Mouse (Mus musculus) ES-E14 (cell line): ENCODE data around the gene 1700010I14Rik. TPM values are rescaled to one million over a fixed set of nuclear protein-coding genes. Genes with fewer than 3 reads are reported as not detected.
A peak's percentile ranks its signal among the peaks of the same experiment; 100 is the strongest.

Experiments
- DNase-seq: peaks from one replicate; pipeline ENCODE4 v3.0.0-alpha.2; 2013; ENCODE audit warnings: low read depth, low spot score
- H3K27ac ChIP-seq: 2 replicates; pipeline ENCODE4 v1.5.1; 2012; ENCODE audit warnings: low read depth, mild to moderate bottlenecking, low read length, moderate library complexity, mixed read lengths; ENCODE audit not compliant: poor library complexity, insufficient read depth, severe bottlenecking
- H3K36me3 ChIP-seq: 2 replicates; pipeline ENCODE4 v1.6.1; 2012; ENCODE audit warnings: mild to moderate bottlenecking, low read length, moderate library complexity, mixed read lengths; ENCODE audit not compliant: control insufficient read depth, poor library complexity, insufficient read depth, severe bottlenecking
- H3K4me1 ChIP-seq, 2 experiments: fragments of 150-350 bp in 1 of 2; sonication (generic) in 1 of 2; 2 replicates each; pipeline ENCODE4 v1.6.1; 2012; ENCODE audit warnings: low read length in 2 of 2, mild to moderate bottlenecking in 1 of 2, mixed read lengths in 1 of 2; ENCODE audit not compliant: control insufficient read depth in 2 of 2, insufficient read depth in 2 of 2, poor library complexity in 1 of 2
- H3K4me3 ChIP-seq, 2 experiments: fragments of 150-350 bp in 1 of 2; sonication (generic) in 1 of 2; 2 replicates each; pipeline ENCODE4 v1.5.1; 2012; ENCODE audit warnings: low read length in 2 of 2, low read depth in 1 of 2, mild to moderate bottlenecking in 1 of 2, mixed read lengths in 1 of 2; ENCODE audit not compliant: insufficient read depth in 1 of 2, poor library complexity in 1 of 2, severe bottlenecking in 1 of 2
- H3K9ac ChIP-seq: 2 replicates; pipeline ENCODE4 v1.6.1; 2012; ENCODE audit warnings: low read depth, mild to moderate bottlenecking, low read length, mixed read lengths; ENCODE audit not compliant: poor library complexity, insufficient read depth, severe bottlenecking
- H3K9me3 ChIP-seq: fragments of 150-350 bp; sonication (generic); 2 replicates; pipeline ENCODE4 v1.6.1; 2012; ENCODE audit warnings: low read depth, mild to moderate bottlenecking, low read length; ENCODE audit not compliant: control insufficient read depth, insufficient read depth
- CHD2 ChIP-seq: IDR thresholded peaks from 2 replicates; pipeline ENCODE4 v1.6.1; 2014; ENCODE audit warnings: mild to moderate bottlenecking, low read depth, low read length, inconsistent platforms
- HCFC1 ChIP-seq: IDR thresholded peaks from 2 replicates; pipeline ENCODE4 v1.6.1; 2012; ENCODE audit warnings: low read length, inconsistent platforms, borderline replicate concordance; ENCODE audit not compliant: insufficient read depth
- MAFK ChIP-seq: IDR thresholded peaks from 2 replicates; pipeline ENCODE4 v1.6.1; 2014; ENCODE audit warnings: mild to moderate bottlenecking, low read depth, low read length, inconsistent platforms; ENCODE audit not compliant: insufficient read depth
- ZC3H11A ChIP-seq: IDR thresholded peaks from 2 replicates; pipeline ENCODE4 v1.6.1; 2012; ENCODE audit warnings: low read depth, mild to moderate bottlenecking, inconsistent platforms, low read length, borderline replicate concordance
- ZNF384 ChIP-seq: IDR thresholded peaks from 2 replicates; pipeline ENCODE4 v1.6.1; 2012; ENCODE audit warnings: low read depth, low read length, inconsistent platforms
- in situ Hi-C, 2 experiments: fragments of 600-800 bp; cut with MboI; formaldehyde crosslinking; loops; one replicate each; pipeline ENCODE4 v1.15.1; 2025; ENCODE audit warnings: low sequenced_read_pairs in 2 of 2, inconsistent platforms in 1 of 2; ENCODE audit not compliant: unreplicated experiment in 2 of 2
- total RNA-seq: library from RNA; depleted of rRNA; stranded (reverse); fragments of 300-350 nt; gene quantifications from 2 replicates; pipeline ENCODE4 v1.2.3, GENCODE M21; 2012; rRNA removed

1700010I14Rik gene
- total RNA-seq, result 0.22 and 0.74 TPM in 2 replicates

- H3K9me3 ChIP-seq, result no peaks in the 10 kb centered on the region
- in situ Hi-C loops, result no loop called here
- H3K9ac ChIP-seq, result no peak within 1 kb of the TSS
- TF ChIP-seq MAFK (no peak), ZC3H11A (no peak), ZNF384 (no peak), CHD2 (no peak), HCFC1 (no peak)
- peaks cover 0 to 2% of the 10 kb centered on the region in 2 experiments; a peak in 1 of 4 replicates for H3K4me1 ChIP-seq
- peak; percentile 86 for DNase-seq
- H3K36me3 ChIP-seq, result no peaks in the 10 kb centered on the region
- no peak within 1 kb of the TSS for H3K27ac ChIP-seq
- peak within 1 kb of the TSS; percentile 38 to 41; a peak in 3 of 4 replicates for H3K4me3 ChIP-seq
Measured at GRCm38 (mm10) chr17:8988119-8988807, at the start of gene 1700010I14Rik. Gene 1700010I14Rik, plus strand, starts transcription at chr17:8988333.

- Histone ChIP-seq H3K9me3 (no peaks in the 10 kb centered on the region), H3K36me3 (no peaks in the 10 kb centered on the region), H3K9ac (no peak overlapping the region), H3K27ac (no peak overlapping the region), H3K4me1 (no peaks in the 10 kb centered on the region), H3K4me3 (no peak overlapping the region)
- no peak for TF ChIP-seq CHD2
- TF ChIP-seq MAFK, result no peak
- no peak for TF ChIP-seq ZC3H11A
- TF ChIP-seq ZNF384, result no peak
- TF ChIP-seq HCFC1, result no peak
- in situ Hi-C loops, result no loop called here
- DNase-seq, result no peak
Measured at GRCm38 (mm10) chr17:8951588-8951987, 36.5 kb upstream of the 1700010I14Rik start.

DNA sequence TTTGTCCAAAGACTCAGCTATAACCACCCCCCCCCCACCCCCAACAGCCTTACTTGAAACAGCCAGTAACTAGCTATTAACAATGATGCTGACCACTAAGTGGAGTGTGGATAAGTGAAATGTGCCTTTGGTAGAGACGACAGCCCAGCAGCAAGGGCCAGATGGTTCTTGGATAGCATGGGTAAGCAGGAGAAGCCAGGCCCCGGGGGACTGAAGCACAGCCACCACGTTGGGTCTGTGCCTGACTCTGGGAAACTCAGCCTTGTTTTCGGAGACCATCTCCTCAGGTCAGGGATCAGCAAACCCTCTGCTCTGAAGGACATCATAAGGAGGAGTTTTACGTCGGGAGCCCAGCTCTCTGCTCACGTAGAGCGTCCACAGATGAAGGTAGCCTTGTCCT, 35.2 kb upstream of the 1700010I14Rik start:
- no peak for TF ChIP-seq ZNF384
- no peak for TF ChIP-seq ZC3H11A
- TF ChIP-seq HCFC1, result no peak
- TF ChIP-seq CHD2, result no peak
- no peak overlapping the region for H3K4me3 ChIP-seq
- no peaks in the 10 kb centered on the region for H3K36me3 ChIP-seq
- no peaks in the 10 kb centered on the region for H3K9me3 ChIP-seq
- H3K4me1 ChIP-seq, result no peaks in the 10 kb centered on the region
- in situ Hi-C loops, result no loop called here
- DNase-seq, result no peak
- no peak overlapping the region for H3K27ac ChIP-seq
- H3K9ac ChIP-seq, result no peak overlapping the region

DNA sequence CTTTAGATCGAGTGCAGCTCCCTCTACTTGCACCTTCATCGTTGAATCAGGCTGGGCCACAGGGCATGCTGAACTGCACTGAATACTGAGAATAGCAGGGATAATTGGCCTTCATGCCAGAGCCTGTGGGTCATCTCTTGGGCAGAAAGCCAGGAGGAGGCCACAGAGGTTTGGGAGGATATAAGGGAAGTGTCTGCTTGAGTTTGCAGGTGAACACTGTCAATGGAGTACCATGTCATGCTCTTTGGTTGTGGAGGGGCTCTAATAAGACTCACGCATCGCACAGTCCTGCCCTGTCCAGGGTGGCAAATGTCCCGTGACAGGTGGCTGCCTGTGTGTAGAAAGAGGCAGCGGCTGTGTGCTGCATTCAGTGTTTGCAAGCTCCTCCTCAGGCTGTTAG, 30.0 kb upstream of the 1700010I14Rik start:
- no peaks in the 10 kb centered on the region for H3K4me1 ChIP-seq
- H3K9me3 ChIP-seq, result no peaks in the 10 kb centered on the region
- in situ Hi-C loops, result no loop called here
- DNase-seq, result no peak
- no peak overlapping the region for H3K4me3 ChIP-seq
- no peak overlapping the region for H3K9ac ChIP-seq
- no peaks in the 10 kb centered on the region for H3K36me3 ChIP-seq
- no peak overlapping the region for H3K27ac ChIP-seq
- TF ChIP-seq CHD2 (no peak), ZNF384 (no peak), HCFC1 (no peak), MAFK (no peak), ZC3H11A (no peak)

DNA sequence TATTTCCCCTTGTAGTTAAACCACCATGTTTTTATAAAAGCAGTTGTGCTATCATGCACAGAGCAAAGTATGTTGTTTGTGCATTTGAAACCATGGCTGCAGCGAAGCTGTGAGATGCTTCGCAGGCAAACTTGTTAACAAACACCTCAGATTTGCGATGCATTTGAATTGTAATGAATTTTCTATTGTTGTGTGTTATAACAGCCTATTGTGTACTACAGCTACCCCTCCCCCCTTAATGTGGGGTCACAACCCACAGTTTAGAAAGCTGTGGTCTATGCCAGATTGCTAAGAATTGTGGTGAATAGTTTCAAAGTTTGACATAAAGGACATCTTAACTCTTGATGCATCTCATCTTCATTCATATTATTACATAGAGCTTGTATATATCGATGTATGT, 27.7 kb upstream of the 1700010I14Rik start:
- H3K4me3 ChIP-seq, result no peak overlapping the region
- no peak for DNase-seq
- no peak overlapping the region for H3K9ac ChIP-seq
- no peaks in the 10 kb centered on the region for H3K36me3 ChIP-seq
- no peaks in the 10 kb centered on the region for H3K4me1 ChIP-seq
- no peak overlapping the region for H3K27ac ChIP-seq
- no peaks in the 10 kb centered on the region for H3K9me3 ChIP-seq
- in situ Hi-C loops, result no loop called here
- no peak for TF ChIP-seq ZC3H11A
- no peak for TF ChIP-seq ZNF384
- no peak for TF ChIP-seq MAFK
- no peak for TF ChIP-seq CHD2
- TF ChIP-seq HCFC1, result no peak
